Mouse (Mus musculus) cerebellum, adult 2 months (tissue): Measurements from ENCODE around the gene Man1c1.

Experiments
- CTCF ChIP-seq: fragments of 200-500 bp; IDR thresholded peaks from 2 replicates; pipeline ENCODE4 v1.5.1; 2011; ENCODE audit warnings: low read depth, mild to moderate bottlenecking, control low read depth, low read length, moderate library complexity, borderline replicate concordance; ENCODE audit not compliant: insufficient read depth
- POLR2A ChIP-seq: fragments of 200-500 bp; IDR thresholded peaks from 2 replicates; pipeline ENCODE4 v1.6.1; 2011; ENCODE audit warnings: low read length, control low read depth, borderline replicate concordance; ENCODE audit not compliant: insufficient read depth

- no peak for TF ChIP-seq POLR2A
- no peak for TF ChIP-seq CTCF
These were observed 133.2 kb downstream of the Man1c1 start for GRCm38 (mm10) chr4:134570704-134571451.
